Mouse (Mus musculus) erythroblast, embryonic 14.5 days (primary cell): ENCODE measurements around the gene Sema4a.

Experiments
- GATA1 ChIP-seq: IDR thresholded peaks from 2 replicates; pipeline ENCODE4 v1.6.1; 2012; ENCODE audit warnings: low read length, inconsistent platforms, mixed read lengths
- TAL1 ChIP-seq: IDR thresholded peaks from 3 replicates; pipeline ENCODE4 v1.6.1; 2012; ENCODE audit warnings: low read length, inconsistent platforms, mixed read lengths

- TF ChIP-seq GATA1: no peak
- no peak for TF ChIP-seq TAL1
Measured at GRCm38 (mm10) chr3:88456746-88457532, 4.0 kb downstream of the Sema4a start.
